Mouse (Mus musculus) heart, postnatal 36 days (tissue): Measurements from ENCODE around the gene Ldah. TPM values are rescaled to one million over a fixed set of nuclear protein-coding genes. Genes with fewer than 3 reads are reported as not detected.
A peak's percentile ranks its signal among the peaks of the same experiment; 100 is the strongest.

Experiments used
- DNase-seq, 2 experiments: peaks; one replicate each; pipeline ENCODE4 v3.0.0; 2021 to 2022
- intact Hi-C: fragments of 180-260 bp; cut with DNase I; formaldehyde crosslinking; loops from one replicate; pipeline ENCODE4 v1.15.1; 2025
- total RNA-seq, 2 experiments: library from RNA; stranded (reverse); gene quantifications; 2 replicates each; pipeline ENCODE4 v1.2.3; 2021

The Ldah gene
- total RNA-seq, 2 experiments from 2014 or later = 26.6 to 28.5 TPM

- no peak for DNase-seq
- intact Hi-C loops = no loop called here
These were observed 67.5 kb downstream of the Ldah start for GRCm38 (mm10) chr12:8275424-8275823.

GRCm38 (mm10) chr12:8281225-8282017 is 73.5 kb downstream of the Ldah start:
- intact Hi-C loops = no loop called here
- DNase-seq = no peak

- DNase-seq = no peak
- intact Hi-C loops = no loop called here
These were observed 80.1 kb downstream of the Ldah start for GRCm38 (mm10) chr12:8287970-8288369.

- intact Hi-C loops = no loop called here
- no peak for DNase-seq
These were observed 81.2 kb downstream of the Ldah start for GRCm38 (mm10) chr12:8289099-8289498.

- intact Hi-C loops = no loop called here
- DNase-seq = no peak
These were observed 81.6 kb downstream of the Ldah start for GRCm38 (mm10) chr12:8289499-8289898.

- intact Hi-C loops = no loop called here
- no peak for DNase-seq
These were observed 83.4 kb downstream of the Ldah start for GRCm38 (mm10) chr12:8291157-8291853.

GRCm38 (mm10) chr12:8295307-8295913 is 87.5 kb downstream of the Ldah start:
- intact Hi-C loops = no loop called here
- no peak for DNase-seq

GRCm38 (mm10) chr12:8296154-8296553 is 88.2 kb downstream of the Ldah start:
- intact Hi-C loops = no loop called here
- no peak for DNase-seq

- intact Hi-C loops = no loop called here
- no peak for DNase-seq
These were observed 89.8 kb downstream of the Ldah start for GRCm38 (mm10) chr12:8297586-8298214.

GRCm38 (mm10) chr12:8298361-8299142 is 90.6 kb downstream of the Ldah start:
- intact Hi-C loops = no loop called here
- DNase-seq = no peak

- intact Hi-C loops = loop anchor here (5.0 kb wide), 1 partner anchor 82 kb away; no protein-coding TSS in a partner anchor
- no peak for DNase-seq
These were observed 91.5 kb downstream of the Ldah start for GRCm38 (mm10) chr12:8299143-8300110.

- intact Hi-C loops = loop anchor here (5.0 kb wide), 1 partner anchor 83 kb away; no protein-coding TSS in a partner anchor
- no peak for DNase-seq
These were observed 92.2 kb downstream of the Ldah start for GRCm38 (mm10) chr12:8300111-8300480.

GRCm38 (mm10) chr12:8300521-8300920 is 92.6 kb downstream of the Ldah start:
- DNase-seq = no peak
- intact Hi-C loops = loop anchor here (5.0 kb wide), 1 partner anchor 83 kb away; no protein-coding TSS in a partner anchor

- intact Hi-C loops = loop anchor here (5.0 kb wide), 1 partner anchor 84 kb away; no protein-coding TSS in a partner anchor
- DNase-seq = no peak
These were observed 93.3 kb downstream of the Ldah start for GRCm38 (mm10) chr12:8301011-8301814.

GRCm38 (mm10) chr12:8301841-8302431 is 94.0 kb downstream of the Ldah start, which contains the start of gene Gdf7:
Gdf7 (minus strand) TSS chr12:8301954.
- intact Hi-C loops = loop anchor here (5.0 kb wide), 1 partner anchor 85 kb away; no protein-coding TSS in a partner anchor
- DNase-seq = no peak

GRCm38 (mm10) chr12:8305258-8305657 is 97.4 kb downstream of the Ldah start:
- DNase-seq = no peak
- intact Hi-C loops = no loop called here

GRCm38 (mm10) chr12:8306432-8306831 is 98.5 kb downstream of the Ldah start:
- intact Hi-C loops = loop anchor here (1.0 kb wide), 2 partner anchors 247 to 315 kb away; no protein-coding TSS in a partner anchor
- DNase-seq = peak; percentile 69 to 73
